Mouse (Mus musculus) MEL (cell line): Measurements from ENCODE around the gene Pycard. TPM values are rescaled to one million over a fixed set of nuclear protein-coding genes. Genes with fewer than 3 reads are reported as not detected.
A peak's percentile ranks its signal among the peaks of the same experiment; 100 is the strongest.

Experiments
- DNase-seq: peaks from one replicate; pipeline ENCODE4 v3.0.0; 2011; ENCODE audit warnings: low read depth, low spot score
- H3K27ac ChIP-seq: 2 replicates; pipeline ENCODE4 v1.5.1; 2012; ENCODE audit warnings: low read depth, mild to moderate bottlenecking, control low read depth, low read length, moderate library complexity; ENCODE audit not compliant: control insufficient read depth
- H3K27me3 ChIP-seq, 2 experiments: fragments of 150-350 bp in 1 of 2; sonication (generic) in 1 of 2; 2 replicates each; pipeline ENCODE4 v1.6.1; 2012; ENCODE audit warnings: low read length in 2 of 2, mild to moderate bottlenecking in 2 of 2, improper control_type of control experiment in 1 of 2, moderate library complexity in 1 of 2; ENCODE audit not compliant: insufficient read depth in 2 of 2, control insufficient read depth in 1 of 2
- H3K36me3 ChIP-seq, 2 experiments: 2 replicates each; pipeline ENCODE4 v1.6.1; 2012 to 2014; ENCODE audit warnings: low read length in 2 of 2, improper control_type of control experiment in 1 of 2, inconsistent platforms in 1 of 2, mild to moderate bottlenecking in 1 of 2; ENCODE audit not compliant: insufficient read depth in 2 of 2, control insufficient read depth in 1 of 2
- H3K4me1 ChIP-seq, 2 experiments: fragments of 150-350 bp in 1 of 2; sonication (generic) in 1 of 2; 2 replicates each; pipeline ENCODE4 v1.6.1; 2012; ENCODE audit warnings: low read length in 2 of 2, improper control_type of control experiment in 1 of 2, mild to moderate bottlenecking in 1 of 2; ENCODE audit not compliant: insufficient read depth in 2 of 2, control insufficient read depth in 1 of 2
- H3K4me3 ChIP-seq, 2 experiments: fragments of 150-350 bp in 1 of 2; sonication (generic) in 1 of 2; 2 replicates each; pipeline ENCODE4 v1.5.1; 2012; ENCODE audit warnings: low read depth in 2 of 2, low read length in 2 of 2, mild to moderate bottlenecking in 2 of 2, moderate library complexity in 2 of 2, control low read depth in 1 of 2, improper control_type of control experiment in 1 of 2; ENCODE audit not compliant: control insufficient read depth in 1 of 2, insufficient read depth in 1 of 2
- H3K79me2 ChIP-seq: 2 replicates; pipeline ENCODE4 v1.6.1; 2012; ENCODE audit warnings: mild to moderate bottlenecking, low read length, moderate library complexity; ENCODE audit not compliant: control insufficient read depth, poor library complexity, insufficient read depth
- H3K9ac ChIP-seq: 2 replicates; pipeline ENCODE4 v1.6.1; 2012; ENCODE audit warnings: low read depth, mild to moderate bottlenecking, control low read depth, low read length, moderate library complexity; ENCODE audit not compliant: control insufficient read depth, poor library complexity, severe bottlenecking
- H3K9me3 ChIP-seq: fragments of 150-350 bp; sonication (generic); replicated peaks from 2 replicates; pipeline ENCODE4 v1.6.1; 2012; ENCODE audit warnings: mild to moderate bottlenecking, low read length, improper control_type of control experiment, moderate library complexity; ENCODE audit not compliant: insufficient read depth
- BHLHE40 ChIP-seq: IDR thresholded peaks from 2 replicates; pipeline ENCODE4 v1.6.1; 2012; ENCODE audit warnings: low read depth, mild to moderate bottlenecking, inconsistent platforms, low read length, improper control_type of control experiment, borderline replicate concordance
- E2F4 ChIP-seq: IDR thresholded peaks from 2 replicates; pipeline ENCODE4 v1.6.1; 2011; ENCODE audit warnings: low read depth, low read length, improper control_type of control experiment, borderline replicate concordance
- ELF1 ChIP-seq: IDR thresholded peaks from 2 replicates; pipeline ENCODE4 v1.6.1; 2014; ENCODE audit warnings: low read depth, mild to moderate bottlenecking, inconsistent platforms, low read length, improper control_type of control experiment, moderate library complexity
- EP300 ChIP-seq, 2 experiments: IDR thresholded peaks; 2 replicates each; pipeline ENCODE4 v1.6.1; 2011; ENCODE audit warnings: improper control_type of control experiment in 2 of 2, low read length in 2 of 2, low read depth in 1 of 2, mild to moderate bottlenecking in 1 of 2
- ETS1 ChIP-seq: IDR thresholded peaks from 2 replicates; pipeline ENCODE4 v1.6.1; 2012; ENCODE audit warnings: low read depth, mild to moderate bottlenecking, inconsistent platforms, low read length, improper control_type of control experiment, moderate library complexity
- GATA1 ChIP-seq: IDR thresholded peaks from 2 replicates; pipeline ENCODE4 v1.6.1; 2011; ENCODE audit warnings: low read depth, low read length, improper control_type of control experiment
- HCFC1 ChIP-seq: IDR thresholded peaks from 2 replicates; pipeline ENCODE4 v1.6.1; 2012; ENCODE audit warnings: low read depth, mild to moderate bottlenecking, inconsistent platforms, low read length, improper control_type of control experiment, moderate library complexity
- JUND ChIP-seq: IDR thresholded peaks from 2 replicates; pipeline ENCODE4 v1.6.1; 2011; ENCODE audit warnings: low read depth, mild to moderate bottlenecking, improper control_type of control experiment, low read length
- KAT2A ChIP-seq: conservative IDR thresholded peaks from 2 replicates; pipeline ENCODE4 v1.6.1; 2012; ENCODE audit warnings: low read depth, low read length, improper control_type of control experiment, inconsistent platforms
- MAX ChIP-seq: IDR thresholded peaks from 2 replicates; pipeline ENCODE4 v1.6.1; 2011; ENCODE audit warnings: low read length, improper control_type of control experiment
- MAZ ChIP-seq: IDR thresholded peaks from 2 replicates; pipeline ENCODE4 v1.6.1; 2012; ENCODE audit warnings: low read depth, mild to moderate bottlenecking, inconsistent platforms, low read length, improper control_type of control experiment
- MEF2A ChIP-seq: IDR thresholded peaks from 2 replicates; pipeline ENCODE4 v1.6.1; 2014; ENCODE audit warnings: low read depth, mild to moderate bottlenecking, inconsistent platforms, low read length, improper control_type of control experiment; ENCODE audit not compliant: poor library complexity, insufficient replicate concordance, severe bottlenecking; ENCODE audit errors: extremely low read depth
- MXI1 ChIP-seq: IDR thresholded peaks from 2 replicates; pipeline ENCODE4 v1.6.1; 2011; ENCODE audit warnings: mild to moderate bottlenecking, low read depth, low read length, improper control_type of control experiment
- MYB ChIP-seq: IDR thresholded peaks from 2 replicates; pipeline ENCODE4 v1.6.1; 2011; ENCODE audit warnings: mild to moderate bottlenecking, low read depth, low read length, improper control_type of control experiment
- MYC ChIP-seq: IDR thresholded peaks from 2 replicates; pipeline ENCODE4 v1.6.1; 2011; ENCODE audit warnings: low read depth, mild to moderate bottlenecking, low read length, improper control_type of control experiment, moderate library complexity
- NELFE ChIP-seq: IDR thresholded peaks from 2 replicates; pipeline ENCODE4 v1.6.1; 2011; ENCODE audit warnings: low read depth, low read length, improper control_type of control experiment
- POLR2AphosphoS5 ChIP-seq: IDR thresholded peaks from 2 replicates; pipeline ENCODE4 v1.6.1; 2012; ENCODE audit warnings: low read depth, borderline replicate concordance, mild to moderate bottlenecking, inconsistent platforms, low read length, moderate library complexity, mixed read lengths
- RCOR1 ChIP-seq: IDR thresholded peaks from 2 replicates; pipeline ENCODE4 v1.6.1; 2012; ENCODE audit warnings: low read depth, mild to moderate bottlenecking, inconsistent platforms, low read length, improper control_type of control experiment
- SIN3A ChIP-seq: IDR thresholded peaks from 2 replicates; pipeline ENCODE4 v1.6.1; 2012; ENCODE audit warnings: low read length, improper control_type of control experiment, inconsistent platforms
- SMC3 ChIP-seq: IDR thresholded peaks from 2 replicates; pipeline ENCODE4 v1.6.1; 2011; ENCODE audit warnings: low read depth, low read length, improper control_type of control experiment
- TAL1 ChIP-seq: IDR thresholded peaks from 2 replicates; pipeline ENCODE4 v1.6.1; 2012; ENCODE audit warnings: mild to moderate bottlenecking, inconsistent platforms, low read length, moderate library complexity, mixed read lengths
- TCF12 ChIP-seq: IDR thresholded peaks from 2 replicates; pipeline ENCODE4 v1.6.1; 2014; ENCODE audit warnings: low read depth, mild to moderate bottlenecking, inconsistent platforms, low read length, improper control_type of control experiment, moderate library complexity
- UBTF ChIP-seq: IDR thresholded peaks from 2 replicates; pipeline ENCODE4 v1.6.1; 2012; ENCODE audit warnings: low read depth, mild to moderate bottlenecking, inconsistent platforms, low read length, improper control_type of control experiment, moderate library complexity, borderline replicate concordance; ENCODE audit not compliant: insufficient read depth
- USF1 ChIP-seq: IDR thresholded peaks from 2 replicates; pipeline ENCODE4 v1.6.1; 2014; ENCODE audit warnings: low read depth, mild to moderate bottlenecking, inconsistent platforms, low read length, improper control_type of control experiment, moderate library complexity
- ZKSCAN1 ChIP-seq: IDR thresholded peaks from 2 replicates; pipeline ENCODE4 v1.6.1; 2012; ENCODE audit warnings: low read depth, mild to moderate bottlenecking, inconsistent platforms, low read length, improper control_type of control experiment, moderate library complexity
- ZMIZ1 ChIP-seq: IDR thresholded peaks from 2 replicates; pipeline ENCODE4 v1.6.1; 2012; ENCODE audit warnings: low read depth, mild to moderate bottlenecking, inconsistent platforms, low read length, improper control_type of control experiment, moderate library complexity
- ZNF384 ChIP-seq: IDR thresholded peaks from 2 replicates; pipeline ENCODE4 v1.6.1; 2012; ENCODE audit warnings: low read depth, mild to moderate bottlenecking, inconsistent platforms, low read length, improper control_type of control experiment
- polyA plus RNA-seq, 2 experiments: library from polyadenylated mRNA; stranded (reverse) in 1 of 2; unstranded in 1 of 2; fragments of >175 nt in 1 of 2; fragments of >200 nt in 1 of 2; gene quantifications; 2 replicates each; pipeline versions ENCODE4 v1.2.1 to v1.2.4; 2012; ENCODE audit warnings: low replicate concordance in 2 of 2, low read depth in 1 of 2; ENCODE audit not compliant: insufficient read length in 2 of 2, insufficient read depth in 1 of 2, missing spikeins in 1 of 2
- total RNA-seq: library from RNA; depleted of rRNA; stranded (reverse); fragments of 300-350 nt; gene quantifications from 2 replicates; pipeline ENCODE4 v1.2.3, GENCODE M21; 2012

Gene Pycard
- total and polyA plus RNA-seq, 3 experiments = 0.12 to 0.24 TPM; not detected in 1

DNA sequence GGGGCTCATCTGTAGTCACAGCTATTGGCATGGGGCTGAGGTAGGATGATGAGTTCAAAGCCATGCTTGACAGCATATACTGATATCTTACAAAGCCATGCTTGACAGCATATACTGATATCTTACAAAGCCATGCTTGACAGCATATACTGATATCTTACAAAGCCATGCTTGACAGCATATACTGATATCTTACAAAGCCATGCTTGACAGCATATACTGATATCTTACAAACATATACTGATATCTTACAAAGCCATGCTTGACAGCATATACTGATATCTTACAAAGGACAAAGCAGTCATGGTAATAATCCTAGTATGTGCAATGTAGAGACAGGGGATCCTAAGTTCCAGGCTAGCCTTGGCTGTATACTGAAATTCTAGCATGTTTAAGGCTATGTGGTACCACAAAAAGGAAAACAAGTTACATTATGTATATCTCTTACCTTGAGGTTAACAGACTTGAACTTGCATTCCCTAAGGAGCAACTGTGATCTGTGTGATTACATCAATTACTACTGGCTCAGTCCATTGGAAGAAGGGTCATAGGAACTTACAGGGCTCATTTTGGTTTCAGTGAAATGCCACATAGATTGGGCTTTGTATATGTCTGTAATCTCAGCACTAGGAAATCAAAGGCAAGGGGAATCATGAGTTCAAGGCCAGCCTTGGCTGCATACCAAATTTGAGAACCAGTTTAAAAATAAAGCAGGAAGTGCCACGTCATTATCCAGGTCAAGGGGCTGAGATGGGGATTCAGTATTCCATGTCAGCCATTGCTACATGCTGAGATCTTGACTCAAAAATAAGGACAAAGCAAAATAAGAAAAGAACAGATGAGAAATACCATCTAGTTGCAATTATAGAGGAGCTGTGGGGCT, 6.6 kb upstream of the Pycard start (continued):
- no peak for TF ChIP-seq MYB
- peak; percentile 65; the same call in 1 of the 2 replicates for TF ChIP-seq MYC
- no peak for TF ChIP-seq JUND
- TF ChIP-seq GATA1 = peak; percentile 76; the same call in 1 of the 2 replicates
- TF ChIP-seq EP300 (IDR thresholded peaks at IDR 0.05; ENCODE audit: low read depth in 1 of 2, low read length in 2 of 2) = peak; percentile 48 to 66; a peak in 2 of 4 replicates
- no peak for TF ChIP-seq NELFE
- no peak for TF ChIP-seq KAT2A
- TF ChIP-seq UBTF = no peak
- TF ChIP-seq USF1 = no peak
- peak; percentile 61 for TF ChIP-seq TAL1
- TF ChIP-seq MAX = 0 out of 2 replicates have a peak, but pooled peaks have one; percentile 21

DNA sequence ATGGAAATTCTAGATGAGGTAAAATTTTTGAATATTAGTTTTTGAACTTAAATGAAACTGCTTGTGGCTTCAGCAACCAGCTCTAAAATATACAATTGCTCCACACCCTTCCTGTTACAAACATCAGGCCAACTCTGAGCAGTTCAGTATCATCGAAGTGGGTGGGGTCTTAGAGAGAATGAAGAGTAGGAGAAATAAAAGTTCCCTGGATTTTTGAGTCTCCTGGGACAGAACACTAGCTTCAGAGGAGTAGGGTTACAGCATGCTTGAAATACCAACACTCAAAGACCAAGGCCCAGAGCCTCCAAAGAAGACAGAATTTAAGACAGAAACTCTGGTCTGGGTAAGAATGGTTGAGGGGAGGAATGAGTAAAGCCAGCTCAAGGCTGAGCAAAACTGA, 5.8 kb upstream of the Pycard start:
- no peaks in the 10 kb centered on the region for H3K79me2 ChIP-seq
- H3K27ac ChIP-seq = peak overlapping the region; percentile 37
- peaks cover 0 to 16% of the 10 kb centered on the region in 2 experiments; a peak in 3 of 4 replicates for H3K36me3 ChIP-seq
- no peak overlapping the region for H3K9ac ChIP-seq
- no peaks in the 10 kb centered on the region for H3K9me3 ChIP-seq
- no peak overlapping the region for H3K4me3 ChIP-seq
- TF ChIP-seq E2F4 = no peak
- TF ChIP-seq ZKSCAN1 = no peak
- no peak for TF ChIP-seq ELF1
- no peak for TF ChIP-seq ETS1
- no peak for TF ChIP-seq NELFE
- no peak for TF ChIP-seq MAZ
- TF ChIP-seq MEF2A = no peak
- no peak for TF ChIP-seq POLR2AphosphoS5
- TF ChIP-seq ZMIZ1 = no peak
- no peak for TF ChIP-seq RCOR1
- no peak for TF ChIP-seq MXI1
- TF ChIP-seq SMC3 = no peak
- TF ChIP-seq ZNF384 = no peak
- TF ChIP-seq HCFC1 = no peak
- TF ChIP-seq SIN3A = no peak
- no peak for TF ChIP-seq TCF12
- no peak for TF ChIP-seq BHLHE40
- DNase-seq = peak; percentile 37
- H3K4me1 ChIP-seq = peaks cover 0 to 17% of the 10 kb centered on the region in 2 experiments; a peak in 2 of 4 replicates
- H3K27me3 ChIP-seq = no peaks in the 10 kb centered on the region
